Mouse (Mus musculus): Measurements from ENCODE around the gene Klc4. TPM values are rescaled to one million over a fixed set of nuclear protein-coding genes. Genes with fewer than 3 reads are reported as not detected.
A peak's percentile ranks its signal among the peaks of the same experiment; 100 is the strongest.

Klc4 gene
- total RNA-seq, 2 experiments from 2014 or later: 19.0 to 20.1 TPM

- Histone ChIP-seq H3K27ac (no peak overlapping the region), H3K4me3 (no peak overlapping the region)
- no peak for TF ChIP-seq CTCF (conservative IDR thresholded peaks at IDR 0.05)
- DNase-seq (ENCODE audit: low spot score in 2 of 2): no peak
Measured at GRCm38 (mm10) chr17:46609721-46610514, 35.9 kb downstream of the Klc4 start.

DNA sequence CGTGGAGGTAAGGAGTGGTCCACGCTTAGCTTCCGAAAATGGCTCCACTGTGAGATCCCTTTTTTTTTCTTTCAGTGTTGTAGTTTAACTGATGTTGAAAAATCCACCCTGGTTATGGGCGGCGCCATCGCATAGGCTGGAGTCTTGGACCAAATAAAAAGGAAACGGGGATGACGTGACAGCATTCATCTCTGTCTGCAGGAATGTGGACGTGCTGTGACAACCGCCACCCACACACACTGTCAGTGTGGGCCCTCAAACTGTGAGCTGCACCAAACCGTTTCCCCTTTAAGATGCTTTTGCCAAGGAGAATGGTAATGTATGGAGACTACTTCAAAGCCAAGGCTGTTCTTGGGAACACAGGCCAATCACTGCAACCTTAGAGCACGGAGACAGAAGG is 39.8 kb downstream of the Klc4 start:
- no peak for TF ChIP-seq CTCF (conservative IDR thresholded peaks at IDR 0.05)
- Histone ChIP-seq H3K27ac (no peak overlapping the region), H3K4me3 (no peak overlapping the region)
- no peak for DNase-seq (ENCODE audit: low spot score in 2 of 2)

- TF ChIP-seq CTCF (conservative IDR thresholded peaks at IDR 0.05): no peak
- Histone ChIP-seq H3K27ac (no peak overlapping the region), H3K4me3 (no peak overlapping the region)
- DNase-seq (ENCODE audit: low spot score in 2 of 2): no peak
Measured at GRCm38 (mm10) chr17:46605126-46605525, 40.7 kb downstream of the Klc4 start.

DNA sequence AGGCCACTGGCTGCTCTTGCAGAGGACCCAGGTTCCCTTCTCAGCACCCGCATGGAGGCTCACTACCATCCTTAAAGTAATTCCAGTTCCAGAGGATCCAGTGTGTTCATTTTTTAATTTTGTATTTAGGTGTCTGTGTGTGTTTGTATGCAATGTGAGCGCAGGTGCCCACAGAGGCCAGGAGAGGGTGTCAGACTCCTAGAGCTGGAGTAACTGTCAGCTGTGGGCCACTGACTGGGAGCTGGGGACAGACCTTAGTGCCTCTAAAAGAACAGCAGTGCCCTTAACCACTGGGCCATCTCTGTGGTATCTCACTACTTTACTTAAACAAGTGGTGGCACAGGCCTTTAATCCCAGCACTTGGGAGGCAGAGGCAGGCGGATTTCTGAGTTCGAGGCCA is 42.6 kb downstream of the Klc4 start:
- no peak for DNase-seq (ENCODE audit: low spot score in 2 of 2)
- Histone ChIP-seq H3K4me3 (no peak overlapping the region), H3K27ac (no peak overlapping the region)
- no peak for TF ChIP-seq CTCF (conservative IDR thresholded peaks at IDR 0.05)

DNA sequence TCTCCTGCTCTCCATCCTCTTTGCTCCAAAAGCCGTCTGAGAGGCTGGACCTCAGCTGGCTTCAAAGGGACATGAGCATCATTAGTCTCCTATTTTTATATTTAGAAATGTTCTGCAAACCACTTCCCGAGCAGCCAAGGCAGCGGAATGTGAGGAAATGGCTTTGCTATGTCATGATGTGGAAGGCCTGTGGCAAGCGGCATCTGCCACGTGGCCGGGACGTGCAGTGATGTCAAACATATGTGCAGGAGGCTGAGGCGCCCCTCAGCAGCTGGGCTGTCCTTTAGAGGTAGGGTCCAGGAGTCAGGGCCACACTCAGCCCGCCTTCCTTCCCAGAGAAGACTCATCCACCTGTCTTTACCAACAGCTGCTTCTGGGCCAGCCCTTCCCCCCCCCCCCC is 43.6 kb downstream of the Klc4 start:
- no peak for DNase-seq (ENCODE audit: low spot score in 2 of 2)
- H3K4me3 ChIP-seq: no peak overlapping the region
- TF ChIP-seq CTCF (conservative IDR thresholded peaks at IDR 0.05): no peak
- H3K27ac ChIP-seq: no peak overlapping the region

DNA sequence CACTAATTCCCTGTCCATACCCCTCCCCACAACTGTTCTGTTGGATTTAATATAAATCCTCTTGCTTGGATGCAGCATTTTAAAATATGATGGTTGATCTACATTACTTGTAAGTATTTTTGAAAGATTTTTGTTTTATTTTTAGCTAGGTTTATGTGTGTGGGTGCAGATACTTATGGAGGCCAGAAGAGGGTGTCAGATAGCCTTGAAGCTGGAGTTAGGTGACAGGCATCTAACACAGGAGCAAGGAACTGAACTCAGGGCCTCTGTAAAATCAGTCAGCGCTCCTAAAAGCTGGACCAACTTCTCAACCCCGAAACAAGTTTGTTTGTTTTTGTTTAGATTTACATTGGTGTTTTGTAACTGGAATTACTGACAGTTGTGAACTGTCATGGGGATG is 45.3 kb downstream of the Klc4 start:
- H3K27ac ChIP-seq: no peak overlapping the region
- H3K4me3 ChIP-seq: no peak overlapping the region
- DNase-seq (ENCODE audit: low spot score in 2 of 2): no peak
- 0 out of 2 replicates have a peak, but pooled peaks have one; percentile 23 for TF ChIP-seq CTCF (conservative IDR thresholded peaks at IDR 0.05)

DNA sequence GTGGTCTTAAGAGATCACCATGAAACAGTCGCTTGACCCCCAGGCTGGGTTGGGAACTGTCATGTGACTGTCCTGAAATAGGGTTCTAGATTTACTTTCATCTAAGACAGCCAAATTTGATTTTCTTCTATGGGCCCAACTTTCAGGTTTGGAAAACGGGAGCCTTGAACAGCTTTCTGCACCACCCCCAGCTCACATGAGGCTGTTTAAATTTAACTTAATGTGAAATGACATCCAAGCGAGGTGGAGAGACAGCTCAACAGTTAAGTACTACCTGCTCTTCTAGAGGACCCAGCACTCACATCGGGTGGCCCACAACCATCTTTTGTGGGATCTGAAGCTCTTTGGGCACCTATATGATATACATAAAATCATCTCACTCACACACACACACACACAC is 46.9 kb downstream of the Klc4 start:
- Histone ChIP-seq H3K27ac (no peak overlapping the region), H3K4me3 (no peak overlapping the region)
- no peak for TF ChIP-seq CTCF (conservative IDR thresholded peaks at IDR 0.05)
- no peak for DNase-seq (ENCODE audit: low spot score in 2 of 2)

DNA sequence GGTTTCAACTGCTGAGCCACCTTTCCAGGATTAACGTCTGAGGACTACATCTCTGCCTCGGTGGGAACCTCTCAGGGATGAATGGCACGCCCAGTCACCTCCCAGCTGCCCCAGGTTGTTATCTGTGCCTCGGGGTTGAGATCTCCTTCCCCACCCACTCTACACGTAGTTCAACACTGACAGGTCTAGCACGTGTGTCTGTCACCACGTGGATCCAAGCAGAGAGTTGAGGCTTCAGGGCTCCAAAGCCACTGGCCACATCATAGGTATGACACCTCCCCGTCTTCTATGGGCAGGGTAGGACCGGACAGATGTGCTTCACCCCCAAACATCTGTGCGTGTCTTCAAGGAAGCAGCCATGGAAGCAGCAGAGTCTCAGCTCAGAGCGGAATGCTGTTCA is 47.9 kb downstream of the Klc4 start:
- DNase-seq (ENCODE audit: low spot score in 2 of 2): no peak
- Histone ChIP-seq H3K4me3 (no peak overlapping the region), H3K27ac (no peak overlapping the region)
- no peak for TF ChIP-seq CTCF (conservative IDR thresholded peaks at IDR 0.05)

DNA sequence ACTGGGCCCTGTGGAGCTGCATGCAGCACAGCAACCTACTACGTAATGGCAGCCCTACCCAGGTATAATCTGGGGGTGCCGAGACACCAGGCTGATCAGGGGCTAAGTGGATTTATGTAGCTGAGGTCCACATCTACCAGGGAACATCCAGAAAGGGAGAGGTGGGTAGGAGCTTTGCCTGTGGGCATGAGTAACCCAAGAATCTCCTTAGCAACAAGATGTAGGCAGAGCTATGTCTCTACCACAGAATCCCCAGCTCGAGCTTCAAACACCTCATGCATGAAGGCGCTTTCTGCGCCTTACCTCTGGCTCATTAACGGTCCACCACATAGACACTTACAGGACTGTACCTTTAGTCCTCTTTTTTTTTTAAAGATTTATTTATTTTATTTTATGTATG is 50.5 kb downstream of the Klc4 start:
- H3K4me3 ChIP-seq: no peak overlapping the region
- TF ChIP-seq CTCF (conservative IDR thresholded peaks at IDR 0.05): no peak
- no peak for DNase-seq (ENCODE audit: low spot score in 2 of 2)
- H3K27ac ChIP-seq: peak overlapping the region; percentile 73

DNA sequence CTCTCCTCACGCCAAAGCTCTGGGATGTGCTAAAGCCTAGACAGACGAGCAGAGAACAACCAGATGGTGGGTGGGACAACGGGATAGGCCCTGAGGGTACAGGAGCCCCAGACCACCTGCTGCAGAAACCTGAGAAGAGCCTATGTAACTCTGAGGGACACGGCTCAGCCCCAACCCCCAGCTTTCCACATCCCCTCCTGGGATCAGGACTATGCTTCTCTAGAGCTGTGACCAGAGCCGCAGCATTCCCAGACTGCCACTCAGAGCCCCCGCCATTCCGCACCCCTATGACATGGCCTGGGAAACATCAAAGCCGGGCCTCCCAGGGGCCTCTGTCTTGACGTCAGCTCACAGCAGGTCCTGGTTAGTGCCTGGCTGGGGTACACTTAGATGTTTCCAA is 51.2 kb downstream of the Klc4 start:
- H3K4me3 ChIP-seq: no peak overlapping the region
- peak overlapping the region; percentile 73 for H3K27ac ChIP-seq
- no peak for DNase-seq (ENCODE audit: low spot score in 2 of 2)
- no peak for TF ChIP-seq CTCF (conservative IDR thresholded peaks at IDR 0.05)

DNA sequence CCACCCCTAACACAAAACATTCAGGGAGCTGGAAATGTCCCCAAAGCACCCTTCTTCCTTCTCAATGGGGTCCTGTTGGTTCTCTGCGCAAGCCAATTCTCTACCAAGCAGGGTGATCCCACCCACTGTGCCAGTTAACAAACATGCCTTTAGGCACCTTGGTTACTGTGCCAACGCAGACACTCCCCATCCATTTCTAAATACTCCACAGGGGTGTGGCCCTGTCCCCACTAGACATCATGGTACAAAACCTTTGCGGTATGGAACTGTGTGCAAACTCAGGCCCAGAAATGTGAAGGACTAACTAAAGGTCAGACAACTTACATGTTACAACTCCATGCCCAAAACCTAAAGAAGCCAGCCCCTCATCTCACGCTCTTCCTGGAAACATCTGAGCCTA is 52.7 kb downstream of the Klc4 start:
- no peak for TF ChIP-seq CTCF (conservative IDR thresholded peaks at IDR 0.05)
- H3K4me3 ChIP-seq: no peak overlapping the region
- DNase-seq (ENCODE audit: low spot score in 2 of 2): no peak
- peak overlapping the region; percentile 21; the same call in 1 of the 2 replicates for H3K27ac ChIP-seq

DNA sequence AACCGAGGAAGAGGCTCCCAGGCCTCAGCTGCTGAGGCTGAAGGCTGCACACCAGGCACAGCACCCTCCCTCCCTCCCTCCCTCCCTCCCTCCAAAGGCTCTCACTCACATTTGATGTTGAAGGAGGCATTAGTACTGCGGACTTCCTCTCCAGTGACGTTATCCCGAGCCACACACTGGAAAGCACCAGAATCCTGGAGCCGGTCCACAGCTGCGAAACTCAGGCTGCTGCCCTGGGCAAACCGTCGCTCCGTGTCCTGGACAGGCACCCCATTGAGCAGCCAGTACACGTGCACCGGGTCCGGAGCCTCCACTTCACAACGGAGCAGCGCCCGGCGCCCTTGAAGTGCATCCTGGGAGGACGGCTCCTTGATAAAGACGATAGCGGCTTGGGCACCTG is 54.4 kb downstream of the Klc4 start:
- H3K4me3 ChIP-seq: no peak overlapping the region
- TF ChIP-seq CTCF (conservative IDR thresholded peaks at IDR 0.05): no peak
- DNase-seq (ENCODE audit: low spot score in 2 of 2): peak in 1 of 2 experiments; percentile 16
- H3K27ac ChIP-seq: no peak overlapping the region

- DNase-seq (ENCODE audit: low spot score in 2 of 2): no peak
- no peak overlapping the region for H3K4me3 ChIP-seq
- no peak for TF ChIP-seq CTCF (conservative IDR thresholded peaks at IDR 0.05)
- H3K27ac ChIP-seq: 0 out of 2 replicates have a peak overlapping the region, but pooled peaks have one; percentile 10
Measured at GRCm38 (mm10) chr17:46590439-46590838, 55.4 kb downstream of the Klc4 start.

DNA sequence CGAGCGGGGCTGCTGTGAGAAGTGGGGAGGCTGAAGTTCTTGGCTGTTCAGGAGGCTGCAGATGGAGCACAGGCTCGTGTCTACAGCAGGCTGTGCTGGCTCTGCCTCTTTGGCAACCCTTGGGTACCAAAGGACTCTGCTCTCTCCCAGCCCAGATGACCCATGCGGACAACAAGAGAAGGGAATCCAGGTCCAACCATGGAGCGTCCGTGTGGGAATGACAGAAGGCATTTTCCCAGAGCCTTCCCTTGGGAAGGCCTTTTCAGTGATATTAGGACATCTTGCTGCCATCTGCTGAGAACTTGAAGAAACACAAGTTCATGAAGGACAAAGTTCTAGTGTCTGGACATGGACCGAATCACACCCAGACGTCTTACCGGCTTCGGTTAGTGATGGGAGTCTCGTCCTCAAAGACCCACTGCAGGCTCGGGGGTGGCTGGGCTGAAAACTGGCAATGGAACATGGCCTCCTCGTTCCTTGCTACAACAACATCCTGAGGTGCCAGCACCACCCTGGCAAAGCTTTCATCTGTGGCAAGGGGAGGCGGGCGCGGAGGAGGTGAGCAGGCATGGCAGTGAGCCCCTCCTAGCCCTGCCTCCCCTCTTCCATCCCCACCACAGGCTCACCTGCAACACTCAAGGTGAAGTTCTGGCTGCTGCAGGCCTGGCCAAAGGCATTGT is 56.0 kb downstream of the Klc4 start:
- peak; percentile 56 for TF ChIP-seq CTCF (conservative IDR thresholded peaks at IDR 0.05)
- Histone ChIP-seq H3K4me3 (no peak overlapping the region), H3K27ac (peak overlapping the region; percentile 53; the same call in 1 of the 2 replicates)
- DNase-seq (ENCODE audit: low spot score in 2 of 2): no peak
